Mouse (Mus musculus) kidney, adult 2 months (tissue): ENCODE measurements around the gene Ovca2. TPM values are rescaled to one million over a fixed set of nuclear protein-coding genes. Genes with fewer than 3 reads are reported as not detected.

ENCODE experiments used
- DNase-seq: peaks from one replicate; pipeline ENCODE4 v3.0.0; 2021
- H3K27ac ChIP-seq: fragments of 200-500 bp; 2 replicates; pipeline ENCODE4 v1.5.1; 2012; ENCODE audit warnings: low read depth, low read length, control low read depth, inconsistent platforms; ENCODE audit not compliant: insufficient read depth
- H3K27me3 ChIP-seq: fragments of 200-500 bp; replicated peaks from 2 replicates; pipeline ENCODE4 v1.6.1; 2012; ENCODE audit warnings: mild to moderate bottlenecking, moderate library complexity, low read length, inconsistent platforms; ENCODE audit not compliant: control insufficient read depth, insufficient read depth
- H3K36me3 ChIP-seq: fragments of 200-500 bp; 2 replicates; pipeline ENCODE4 v1.6.1; 2012; ENCODE audit warnings: mild to moderate bottlenecking, moderate library complexity, low read length, inconsistent platforms; ENCODE audit not compliant: control insufficient read depth, insufficient read depth
- H3K4me1 ChIP-seq: fragments of 200-500 bp; 2 replicates; pipeline ENCODE4 v1.6.1; 2011; ENCODE audit warnings: low read length; ENCODE audit not compliant: control insufficient read depth, insufficient read depth
- H3K4me3 ChIP-seq: fragments of 200-500 bp; 2 replicates; pipeline ENCODE4 v1.5.1; 2011; ENCODE audit warnings: mild to moderate bottlenecking, low read depth, low read length, control low read depth; ENCODE audit not compliant: insufficient read depth
- CTCF ChIP-seq: fragments of 200-500 bp; conservative IDR thresholded peaks from 2 replicates; pipeline ENCODE4 v1.5.1; 2011; ENCODE audit warnings: low read depth, mild to moderate bottlenecking, control low read depth, low read length, moderate library complexity, mixed read lengths; ENCODE audit not compliant: insufficient read depth, insufficient read length
- POLR2A ChIP-seq: fragments of 200-500 bp; IDR thresholded peaks from one replicate; pipeline ENCODE4 v1.6.1; 2011; ENCODE audit warnings: low read depth, low read length, control low read depth
- WGBS: fragments of 180-500 bp; shearing (Covaris S2); methylation state at CpG from one replicate; pipeline ENCODE4 v1.1.7; 2018; 5-methylcytosine and 5-hydroxymethylcytosine counted together
- polyA plus RNA-seq: library from polyadenylated mRNA; depleted of rRNA; stranded (reverse); fragments of >200 nt; gene quantifications from 2 replicates; pipeline ENCODE4 v1.2.3, GENCODE M21; 2012

The Ovca2 gene
- polyA plus RNA-seq, 1 experiment: 33.7 TPM

GRCm38 (mm10) chr11:75150346-75150745, 28.3 kb downstream of the Ovca2 start:
- Histone ChIP-seq H3K4me1 (peaks cover 12% of the 10 kb centered on the region; the same call in 1 of the 2 replicates), H3K4me3 (no peak overlapping the region), H3K36me3 (0 out of 2 replicates have a peak, but pooled peaks cover 2% of the 10 kb centered on the region), H3K27ac (no peak overlapping the region), H3K27me3 (no peaks in the 10 kb centered on the region)
- TF ChIP-seq POLR2A (no peak), CTCF (no peak)
- WGBS: 78% methylated on average over 1 of the region's 1 CpGs
- DNase-seq: no peak

DNA sequence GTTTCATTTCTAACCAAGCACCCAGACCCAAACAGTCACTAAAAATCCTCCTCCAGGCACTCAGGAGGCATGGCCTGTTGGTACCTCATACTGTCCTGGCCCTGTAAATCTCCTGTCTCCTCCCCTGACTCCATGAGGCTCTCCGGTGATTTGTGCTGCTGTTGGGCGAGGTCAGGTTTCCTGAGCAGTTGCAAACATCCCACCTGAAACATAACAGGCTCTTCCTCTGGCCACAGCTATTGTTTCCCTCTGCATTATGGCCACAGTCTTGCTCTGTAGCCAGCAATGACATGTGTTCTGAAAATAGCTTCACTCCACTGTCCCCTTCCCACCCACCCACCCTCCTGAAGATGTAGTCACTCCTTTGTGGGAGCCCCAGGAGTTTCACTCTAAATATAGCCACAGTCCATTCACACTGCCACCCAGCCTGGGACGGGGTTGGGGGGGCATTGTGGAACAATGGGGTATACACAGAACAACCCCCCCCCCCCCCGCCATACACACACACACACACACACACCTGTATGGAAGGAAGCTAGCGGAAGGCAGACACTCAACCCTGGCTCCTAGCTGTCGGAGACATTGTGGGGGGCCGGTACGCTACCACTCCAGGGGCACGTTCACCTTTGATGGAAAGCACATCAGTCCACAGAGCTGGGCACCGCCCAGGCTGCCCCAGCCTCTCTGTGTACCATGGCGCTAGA, 30.2 kb downstream of the Ovca2 start:
- no peak for DNase-seq
- H3K4me1 ChIP-seq: peaks cover 10% of the 10 kb centered on the region; the same call in 1 of the 2 replicates
- no peaks in the 10 kb centered on the region for H3K27me3 ChIP-seq
- no peak for TF ChIP-seq POLR2A
- TF ChIP-seq CTCF: no peak
- peak overlapping the region; percentile 45; the same call in 1 of the 2 replicates for H3K27ac ChIP-seq
- no peak overlapping the region for H3K4me3 ChIP-seq
- peaks cover 5% of the 10 kb centered on the region; the same call in 1 of the 2 replicates for H3K36me3 ChIP-seq
- WGBS: 86% methylated on average over 11 of the region's 11 CpGs

DNA sequence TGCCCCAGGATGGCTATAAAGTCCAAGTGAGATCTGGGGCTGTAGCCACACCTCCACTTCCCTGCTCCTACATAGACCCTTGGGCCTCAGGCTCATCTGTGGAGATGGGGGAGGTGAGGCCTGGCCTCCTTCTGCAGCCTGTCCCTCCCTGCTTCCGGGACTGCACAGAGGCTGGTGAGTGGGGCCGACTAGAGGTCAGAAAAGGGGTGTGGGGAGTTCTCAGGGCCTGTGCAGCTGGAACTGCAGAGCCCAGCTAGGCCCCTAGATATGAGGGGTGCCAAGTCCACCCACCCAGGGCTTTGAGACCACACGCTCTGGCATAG, 30.8 kb downstream of the Ovca2 start:
- no peak overlapping the region for H3K4me3 ChIP-seq
- peaks cover 10% of the 10 kb centered on the region; the same call in 1 of the 2 replicates for H3K4me1 ChIP-seq
- H3K36me3 ChIP-seq: peaks cover 5% of the 10 kb centered on the region; the same call in 1 of the 2 replicates
- TF ChIP-seq CTCF: no peak
- TF ChIP-seq POLR2A: no peak
- 38% methylated on average over 3 of the region's 3 CpGs for WGBS
- H3K27ac ChIP-seq: peak overlapping the region; percentile 45; the same call in 1 of the 2 replicates
- no peaks in the 10 kb centered on the region for H3K27me3 ChIP-seq
- DNase-seq: peak; percentile 52

GRCm38 (mm10) chr11:75147106-75147845, 31.4 kb downstream of the Ovca2 start:
- Histone ChIP-seq H3K36me3 (peaks cover 5% of the 10 kb centered on the region; the same call in 1 of the 2 replicates), H3K4me1 (peaks cover 6% of the 10 kb centered on the region; the same call in 1 of the 2 replicates), H3K4me3 (no peak overlapping the region), H3K27ac (peak overlapping the region; percentile 45), H3K27me3 (no peaks in the 10 kb centered on the region)
- no peak for TF ChIP-seq CTCF
- no peak for TF ChIP-seq POLR2A
- 19% methylated on average over 11 of the region's 11 CpGs for WGBS
- peak; percentile 47 for DNase-seq

GRCm38 (mm10) chr11:75145841-75146240, 32.8 kb downstream of the Ovca2 start:
- DNase-seq: no peak
- no peaks in the 10 kb centered on the region for H3K27me3 ChIP-seq
- H3K4me3 ChIP-seq: no peak overlapping the region
- WGBS: 75% methylated on average over 2 of the region's 2 CpGs
- no peak overlapping the region for H3K27ac ChIP-seq
- H3K36me3 ChIP-seq: peaks cover 3% of the 10 kb centered on the region; the same call in 1 of the 2 replicates
- H3K4me1 ChIP-seq: peaks cover 11% of the 10 kb centered on the region
- no peak for TF ChIP-seq CTCF
- no peak for TF ChIP-seq POLR2A

DNA sequence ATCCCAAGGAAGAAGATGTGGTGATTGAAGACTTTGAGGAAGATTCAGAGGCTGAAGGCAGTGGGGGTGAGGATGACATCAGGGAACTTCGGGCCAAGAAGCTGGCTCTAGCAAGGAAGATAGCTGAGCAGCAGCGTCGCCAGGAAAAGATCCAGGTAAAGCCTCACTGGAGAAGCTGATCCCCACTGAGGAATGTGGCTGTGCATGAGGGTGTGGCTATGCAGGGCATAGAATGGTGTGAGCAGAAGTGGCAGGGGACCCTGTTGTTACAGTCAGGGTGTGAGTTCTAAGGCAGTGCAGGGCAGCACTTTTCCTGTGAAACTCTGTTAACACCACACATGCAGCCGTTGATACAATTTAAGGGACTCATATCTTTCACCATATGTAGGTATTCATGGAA, 35.9 kb downstream of the Ovca2 start:
- Histone ChIP-seq H3K27me3 (no peaks in the 10 kb centered on the region), H3K4me1 (peaks cover 28% of the 10 kb centered on the region), H3K27ac (no peak overlapping the region), H3K36me3 (peaks cover 3% of the 10 kb centered on the region; the same call in 1 of the 2 replicates), H3K4me3 (no peak overlapping the region)
- WGBS: 88% methylated on average over 4 of the region's 4 CpGs
- TF ChIP-seq POLR2A (no peak), CTCF (no peak)
- DNase-seq: no peak

DNA sequence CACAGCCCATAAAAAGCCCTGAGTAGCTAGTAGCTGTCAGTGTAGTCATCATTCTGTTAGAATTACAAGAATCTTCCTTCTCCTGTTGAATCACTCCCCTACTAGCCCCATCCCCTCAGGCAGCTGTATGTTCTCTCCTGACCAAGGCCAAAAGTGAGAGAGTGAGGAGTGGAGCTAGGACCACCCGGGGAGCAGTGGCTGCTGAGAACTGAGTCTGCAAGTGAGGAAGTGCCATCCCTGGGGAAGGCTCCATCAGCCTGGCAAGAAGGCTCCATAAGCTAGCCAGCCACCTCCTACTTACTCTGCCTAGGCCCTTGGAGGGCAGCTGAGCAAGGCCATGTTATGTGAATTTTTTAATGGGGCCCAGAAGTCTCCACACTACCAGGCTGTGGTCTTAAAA, 36.7 kb downstream of the Ovca2 start:
- H3K4me3 ChIP-seq: no peak overlapping the region
- no peak for DNase-seq
- TF ChIP-seq CTCF (no peak), POLR2A (no peak)

More for the DNA sequence above, 36.7 kb downstream of the Ovca2 start:
- Histone ChIP-seq H3K27me3 (no peaks in the 10 kb centered on the region), H3K4me1 (peaks cover 34% of the 10 kb centered on the region), H3K36me3 (peaks cover 3% of the 10 kb centered on the region; the same call in 1 of the 2 replicates), H3K27ac (no peak overlapping the region)
- 25% methylated on average over 1 of the region's 1 CpGs for WGBS
